8 mouse cellular contexts compared by ENCODE assay signal in genomic region chr14:21523851-21524441, GRCm38 (mm10). TPM values are rescaled to one million over a fixed set of nuclear protein-coding genes. Genes with fewer than 3 reads are reported as not detected.
A peak's percentile ranks its signal among the peaks of the same experiment; 100 is the strongest.
DNase-seq lines count a peak whose midpoint lies in the region; ATAC-seq and TF ChIP-seq lines count a peak whose summit lies in the region.

No protein-coding gene starts in this region.

- no peak for TF ChIP-seq CTCF in lung, embryonic 14.5 days (IDR thresholded peaks at IDR 0.05; ENCODE audit: low read depth)

- WGBS in hindbrain, embryonic 13.5 days: 53% methylated on average over 3 of the region's 3 CpGs
- 23% methylated on average over 3 of the region's 3 CpGs for whole genome bisulfite sequencing in lung, embryonic 14.5 days

- DNase-seq in adrenal gland, postnatal 36 days: peak; percentile 18 to 47
- DNase-seq in adrenal gland, adult 18-20 months (ENCODE audit: low spot score in 2 of 2): no peak
- DNase-seq in CD4-positive, CD25-positive, alpha-beta regulatory T cell, adult 2 months (ENCODE audit: low read depth, low spot score): peak; percentile 12
- peak; percentile 47 for DNase-seq in embryo, embryonic 10.5 days (ENCODE audit: low spot score)
- peak; percentile 69 for DNase-seq in lung, embryonic 14.5 days
- peak; percentile 52 for DNase-seq in right cerebral cortex, postnatal 25 days
- no peak for DNase-seq in natural killer cell, adult 2 months (ENCODE audit: low spot score in 2 of 2)

- H3K9me3 ChIP-seq in hindbrain, embryonic 13.5 days: no peaks in the 10 kb centered on the region
- H3K9me3 ChIP-seq in lung, embryonic 14.5 days (ENCODE audit: low read depth, low read length): no peaks in the 10 kb centered on the region

- H3K4me1 ChIP-seq in hindbrain, embryonic 13.5 days (replicated peaks): peaks cover 52% of the 10 kb centered on the region
- peaks cover 19% of the 10 kb centered on the region for H3K4me1 ChIP-seq in lung, embryonic 14.5 days (ENCODE audit: insufficient read depth)

- H3K36me3 ChIP-seq in hindbrain, embryonic 13.5 days: 0 out of 2 replicates have a peak, but pooled peaks cover 5% of the 10 kb centered on the region
- H3K36me3 ChIP-seq in lung, embryonic 14.5 days (ENCODE audit: insufficient read depth): no peaks in the 10 kb centered on the region

- H3K27ac ChIP-seq in hindbrain, embryonic 13.5 days: peak overlapping the region; percentile 40
- peak overlapping the region; percentile 73 for H3K27ac ChIP-seq in lung, embryonic 14.5 days (ENCODE audit: low read depth)

- H3K4me3 ChIP-seq in hindbrain, embryonic 13.5 days: no peak overlapping the region
- H3K4me3 ChIP-seq in lung, embryonic 14.5 days (ENCODE audit: low read depth, low read length): no peak overlapping the region

- H3K27me3 ChIP-seq in hindbrain, embryonic 13.5 days: no peaks in the 10 kb centered on the region
- H3K27me3 ChIP-seq in lung, embryonic 14.5 days (ENCODE audit: insufficient read depth, low read length): no peaks in the 10 kb centered on the region

- ATAC-seq in hindbrain, embryonic 13.5 days (ENCODE audit: low FRiP score): no peak
- ATAC-seq in lung, embryonic 14.5 days (ENCODE audit: insufficient read depth): peak; percentile 75

- H3K4me2 ChIP-seq in hindbrain, embryonic 13.5 days: no peak overlapping the region
- peak overlapping the region; percentile 23; the same call in 1 of the 2 replicates for H3K4me2 ChIP-seq in lung, embryonic 14.5 days

- no peak overlapping the region for H3K9ac ChIP-seq in hindbrain, embryonic 13.5 days
- no peak overlapping the region; the same call in 1 of the 2 replicates for H3K9ac ChIP-seq in lung, embryonic 14.5 days

RNA-seq across cellular contexts. Expression of gene Kat6b, which starts 42.7 kb away (rescaled TPM):
- total RNA-seq in adrenal gland, postnatal 36 days (2021): 10 to 100 TPM; 42.5 to 47.8 TPM
- 10 to 100 TPM; 31.3 to 32.2 TPM for total RNA-seq in adrenal gland, adult 18-20 months (2021)
- polyA plus RNA-seq in hindbrain, embryonic 13.5 days (2015; fragmentation: Nextera tagmentation; extraction: Ambion mirVana): 18.6 and 20.0 TPM in 2 replicates
- 12.4 and 14.2 TPM in 2 replicates for polyA plus RNA-seq in lung, embryonic 14.5 days (2014; fragmentation: Nextera tagmentation; extraction: Ambion mirVana)

Comparison
In these comparisons a context has a peak if more than half of its experiments do, and no peak if none do; other contexts are left out.
1. DNase-seq: peak in adrenal gland, postnatal 36 days (2 of 2), CD4-positive, CD25-positive, alpha-beta regulatory T cell, adult 2 months (single experiment), embryo, embryonic 10.5 days (single experiment), lung, embryonic 14.5 days (single experiment) and right cerebral cortex, postnatal 25 days (single experiment); none in adrenal gland, adult 18-20 months (0 of 2) and natural killer cell, adult 2 months (0 of 2).